Mouse (Mus musculus) adipose tissue, adult 10 weeks (tissue): ENCODE measurements around the gene Tpm1. TPM values are rescaled to one million over a fixed set of nuclear protein-coding genes. Genes with fewer than 3 reads are reported as not detected.

Source experiments
- polyA plus RNA-seq: library from polyadenylated mRNA; stranded (reverse); fragments of 350-450 nt; fragmentation: Illumina TruSeq; extraction: RNeasy Lipid Tissue Mini Kit (QIAGEN cat#74804); gene quantifications from one replicate; pipeline ENCODE4 v1.2.3, GENCODE M21; 2014; ENCODE audit warnings: low read depth, low replicate concordance

Tpm1 gene
- polyA plus RNA-seq: 352 TPM

GRCm38 (mm10) chr9:67049086-67049824, at the start of gene Tpm1:
Gene Tpm1 (minus strand): TSS chr9:67049406.

GRCm38 (mm10) chr9:66975239-66975645, 74.0 kb downstream of the Tpm1 start, which contains the start of gene Lactb:
Gene Lactb (minus strand): TSS chr9:66975484.

Other genes starting within 250 kb of the Tpm1 start
- 3.0 TPM for gene Aph1c, start 214.7 kb downstream of the Tpm1 start, polyA plus RNA-seq
- gene Rab8b, start 129.7 kb downstream of the Tpm1 start, polyA plus RNA-seq: 13.1 TPM
- 233 TPM for gene Rps27l, start 103.3 kb downstream of the Tpm1 start, polyA plus RNA-seq
- gene Lactb, start 73.9 kb downstream of the Tpm1 start, polyA plus RNA-seq: 16.7 TPM